Mouse (Mus musculus) NIH3T3 (cell line): Measurements from ENCODE around the gene Slc8b1.
"Not testable (repeated sequence)": the region's sequence is repeated elsewhere in the genome, so short reads cannot be mapped to it uniquely, and the experiment has no call there.

ENCODE experiments used
- DNase-seq: peaks from one replicate; pipeline ENCODE4 v3.0.0-alpha.2; 2012; ENCODE audit warnings: low read depth

The Slc8b1 gene

DNA sequence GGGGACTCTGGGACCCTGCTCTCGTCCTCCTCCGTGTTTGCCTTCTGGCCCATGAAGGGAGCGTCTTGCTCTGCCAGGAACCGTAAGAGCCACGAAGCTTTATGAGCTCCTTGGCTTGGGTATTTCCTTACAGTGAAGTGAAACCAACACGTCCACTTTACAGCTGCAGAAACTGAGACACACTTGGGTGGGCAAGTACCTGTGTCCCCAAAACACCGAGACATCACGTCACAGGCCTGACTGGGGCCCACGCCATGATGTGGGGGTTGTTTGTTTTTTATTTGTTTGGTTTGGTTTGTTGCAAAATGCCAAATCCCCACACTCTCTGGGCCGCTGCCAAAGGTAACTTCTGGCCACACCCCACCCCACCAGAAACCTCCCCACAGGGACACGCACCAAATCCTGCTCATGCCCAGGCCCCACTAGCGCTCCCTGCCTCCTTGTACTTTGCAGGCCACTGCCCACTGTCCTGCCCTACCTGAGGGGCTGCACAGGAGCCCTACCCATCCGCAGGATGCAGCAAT is 15.2 kb upstream of the Slc8b1 start:
- DNase-seq: no peak

DNA sequence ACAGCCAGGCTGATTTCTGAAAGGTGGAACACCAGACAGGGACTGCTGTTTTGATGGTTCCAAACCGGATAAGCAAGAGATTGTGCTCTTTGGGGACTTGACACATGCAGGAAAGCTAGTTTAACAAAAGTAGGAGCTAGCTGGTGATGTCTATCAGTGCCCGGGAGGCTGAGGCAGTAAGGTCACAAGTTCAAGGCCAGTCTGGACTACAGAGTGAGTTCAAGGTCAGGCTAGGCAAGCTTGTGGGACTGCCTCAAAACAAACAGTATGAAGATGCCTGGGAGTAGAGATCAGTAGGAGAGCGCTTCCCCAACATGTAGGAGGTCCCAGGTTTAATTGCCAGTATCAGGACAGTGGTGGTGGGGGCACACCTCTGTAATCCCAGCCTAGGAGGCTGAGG is 13.9 kb upstream of the Slc8b1 start:
- no peak for DNase-seq

DNA sequence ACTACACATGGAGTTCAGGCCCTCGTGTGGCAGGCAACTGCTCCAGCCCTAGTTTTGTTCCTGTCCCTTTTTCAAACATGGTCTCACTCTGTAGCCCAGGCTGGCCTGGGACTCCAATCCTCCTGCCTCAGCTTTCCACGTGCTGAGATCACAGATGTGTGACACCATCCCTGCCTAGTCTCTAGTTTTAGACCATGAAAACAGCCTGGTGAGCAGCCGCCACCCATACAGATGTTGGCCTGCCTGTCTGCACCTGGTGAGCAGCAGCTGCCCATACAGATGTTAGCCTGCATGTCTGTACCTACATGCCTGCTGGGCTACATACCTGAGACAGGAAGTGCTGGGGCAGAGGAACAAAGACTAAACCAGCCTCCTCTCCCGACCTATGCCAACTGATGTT is 11.8 kb upstream of the Slc8b1 start:
- DNase-seq: no peak

DNA sequence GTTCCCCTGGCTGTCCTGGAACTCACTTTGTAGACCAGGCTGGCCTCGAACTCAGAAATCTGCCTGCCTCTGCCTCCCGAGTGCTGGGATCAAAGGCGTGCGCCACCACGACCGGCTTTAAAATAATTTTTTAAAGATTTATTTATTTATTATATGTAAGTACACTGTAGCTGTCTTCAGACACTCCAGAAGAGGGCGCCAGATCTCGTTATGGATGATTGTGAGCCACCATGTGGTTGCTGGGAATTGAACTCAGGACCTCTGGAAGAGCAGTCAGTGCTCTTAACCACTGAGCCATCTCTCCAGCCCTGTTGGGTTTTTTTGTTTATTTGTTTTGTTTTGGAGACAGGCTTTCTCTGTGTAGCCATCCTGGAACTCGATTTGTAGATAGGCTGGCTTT is 10.4 kb upstream of the Slc8b1 start:
- DNase-seq: not testable (repeated sequence)

DNA sequence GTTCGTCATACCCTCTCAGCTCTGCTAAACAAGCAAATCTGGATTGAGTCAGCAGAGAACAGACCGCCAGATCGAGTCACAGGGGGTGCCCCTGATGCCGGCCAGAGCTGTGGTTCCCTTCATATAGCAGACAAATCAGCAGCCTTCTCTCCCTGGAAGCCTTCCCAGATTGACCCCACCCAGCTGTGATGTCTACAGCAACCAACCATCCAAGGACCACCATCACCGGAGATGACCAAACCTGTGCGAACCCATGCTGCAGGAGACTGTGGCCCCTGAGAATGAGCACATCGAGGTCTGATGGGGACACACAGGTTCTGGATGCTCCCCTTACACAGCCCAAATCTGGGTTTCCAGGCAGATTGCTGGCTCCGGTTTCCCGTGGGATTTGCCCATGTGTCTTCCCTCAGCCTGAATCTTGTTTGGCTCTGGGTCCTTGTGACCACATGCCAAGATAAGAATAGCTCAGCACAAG is 8.8 kb upstream of the Slc8b1 start:
- DNase-seq: peak; percentile 80

DNA sequence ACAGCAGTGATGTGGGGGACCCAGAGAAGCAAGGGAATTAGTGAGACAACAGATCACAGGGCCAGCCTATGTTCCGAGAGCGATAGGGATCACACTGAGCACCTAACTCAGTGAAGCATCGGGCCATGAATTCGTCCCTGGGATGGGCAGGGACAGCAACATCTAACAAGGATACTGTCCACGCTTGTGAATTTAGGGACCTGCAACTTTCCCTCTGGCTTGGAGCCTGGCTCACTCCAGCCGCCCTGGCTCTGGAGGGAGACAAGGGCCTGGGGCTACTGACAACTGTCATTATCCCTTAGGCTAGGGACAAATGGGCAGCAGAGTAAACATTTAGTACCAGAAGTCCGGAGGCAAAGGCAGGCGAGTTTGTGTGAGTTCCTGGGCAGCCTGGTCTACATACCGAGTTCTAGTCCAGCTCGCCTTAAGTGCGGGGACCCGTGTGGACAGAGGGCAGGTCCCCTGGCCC is 8.3 kb upstream of the Slc8b1 start:
- DNase-seq: peak; percentile 33

DNA sequence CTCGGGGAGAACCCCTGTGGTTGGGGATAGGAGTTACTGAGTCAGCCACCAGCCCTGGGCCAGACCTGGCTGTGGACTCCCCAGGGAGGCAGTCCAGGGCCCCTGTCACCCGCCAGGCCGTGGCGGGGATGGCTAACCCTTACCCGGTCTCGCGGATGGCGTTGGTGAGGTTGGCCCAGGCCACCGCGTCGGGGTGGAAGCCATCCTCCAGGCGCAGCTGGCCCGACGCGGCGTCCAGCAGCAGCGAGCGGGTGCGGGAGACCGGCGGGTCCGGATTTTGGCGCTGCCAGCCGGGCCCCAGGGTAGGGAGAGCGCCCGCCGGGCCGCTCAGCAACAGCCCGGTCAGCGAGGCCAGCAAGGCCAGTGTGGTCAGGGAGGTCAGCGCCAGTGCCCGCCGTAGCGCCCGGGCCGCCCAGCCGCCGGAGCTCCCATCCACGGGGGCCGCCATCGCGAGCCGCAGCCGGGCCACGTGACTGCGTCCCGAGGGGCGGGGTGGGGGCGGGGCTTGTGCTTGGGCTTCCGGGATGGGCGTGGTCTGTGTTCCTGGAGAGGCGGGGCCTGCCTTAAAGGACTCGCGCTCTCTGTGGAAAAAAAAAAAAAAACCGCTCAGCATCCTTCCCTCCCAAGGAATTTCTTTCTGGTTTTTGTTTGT is 7.7 kb upstream of the Slc8b1 start, which contains the start of gene Plbd2:
TSS of gene Plbd2 (minus strand) at position 482 of the 652 bp plus-strand sequence.
- peak; percentile 96 for DNase-seq

DNA sequence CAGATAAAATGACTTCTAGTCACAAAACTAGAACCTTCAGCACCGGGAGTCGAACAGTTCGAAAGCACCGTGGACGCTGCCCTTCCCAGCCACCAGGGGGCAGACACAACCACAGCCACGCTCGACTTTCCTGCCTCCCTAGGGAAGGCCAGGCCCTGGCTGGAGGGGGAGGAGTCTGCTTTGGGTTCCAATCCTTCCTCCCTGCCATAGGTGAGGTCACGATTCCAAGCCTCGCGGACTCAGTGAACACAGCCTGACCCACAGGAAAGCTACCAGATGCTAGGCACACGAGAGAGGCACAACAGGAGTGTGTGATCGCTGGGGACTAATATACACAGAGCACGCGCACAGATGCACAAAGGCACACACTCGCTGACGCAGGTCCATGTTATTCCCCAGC is 5.6 kb upstream of the Slc8b1 start:
- DNase-seq: peak; percentile 90

DNA sequence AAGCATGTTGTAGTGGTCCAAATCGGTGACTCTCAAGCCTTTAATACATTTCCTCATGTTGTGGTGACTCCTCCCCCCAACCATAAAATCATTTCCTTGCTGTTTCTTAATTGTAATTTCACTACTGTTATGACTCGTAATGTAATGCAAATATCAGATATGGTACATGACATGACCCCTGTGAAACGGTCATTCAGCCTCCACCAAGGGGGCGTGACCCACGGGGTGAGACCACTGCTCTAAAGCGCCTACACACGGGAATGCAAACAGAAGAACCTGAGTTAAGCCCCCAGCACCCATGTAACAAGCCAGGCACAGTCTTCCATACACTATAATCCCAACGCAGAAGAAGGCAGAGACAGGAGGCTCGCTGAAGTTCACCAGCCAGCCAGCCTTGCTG is 5.2 kb upstream of the Slc8b1 start:
- DNase-seq: no peak

DNA sequence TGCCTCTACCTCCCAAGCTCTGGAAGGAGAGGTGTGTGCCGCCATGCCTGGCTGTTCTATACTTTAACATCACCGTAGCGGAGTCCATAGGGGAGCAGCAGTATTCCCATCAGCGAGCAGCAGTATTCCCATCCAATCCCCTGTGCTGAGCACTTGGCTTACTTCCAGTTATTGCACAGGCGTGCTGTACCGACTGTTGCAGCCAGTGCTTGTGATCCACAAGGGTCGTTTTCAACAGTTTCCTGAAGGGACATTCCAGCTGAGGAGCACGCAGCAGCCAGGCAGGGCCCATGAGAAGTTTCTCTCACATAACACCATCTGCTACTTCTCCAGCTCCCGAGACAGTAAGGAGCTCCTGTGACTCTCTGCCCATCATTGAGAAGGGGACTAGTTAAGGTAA is 4.5 kb upstream of the Slc8b1 start:
- DNase-seq: no peak

DNA sequence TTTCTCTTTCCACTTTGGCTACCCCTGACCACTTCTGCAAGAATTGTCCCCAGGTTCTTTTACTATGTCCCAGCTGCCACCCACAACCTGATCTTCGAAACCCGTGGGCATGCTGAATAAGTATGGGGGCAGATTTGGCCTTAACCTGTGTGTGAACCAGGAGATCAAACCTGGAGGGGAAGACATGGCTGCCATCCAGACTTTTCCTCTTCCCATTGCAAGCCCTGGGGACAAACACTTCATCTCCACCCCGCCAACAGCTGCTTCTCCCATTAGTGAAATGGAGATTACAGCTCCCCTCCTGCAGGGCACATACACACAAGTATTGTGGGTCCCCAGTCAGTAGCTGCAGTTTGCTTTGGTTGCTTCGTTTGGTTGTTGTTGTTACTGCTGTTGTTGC is 3.7 kb upstream of the Slc8b1 start:
- DNase-seq: no peak

DNA sequence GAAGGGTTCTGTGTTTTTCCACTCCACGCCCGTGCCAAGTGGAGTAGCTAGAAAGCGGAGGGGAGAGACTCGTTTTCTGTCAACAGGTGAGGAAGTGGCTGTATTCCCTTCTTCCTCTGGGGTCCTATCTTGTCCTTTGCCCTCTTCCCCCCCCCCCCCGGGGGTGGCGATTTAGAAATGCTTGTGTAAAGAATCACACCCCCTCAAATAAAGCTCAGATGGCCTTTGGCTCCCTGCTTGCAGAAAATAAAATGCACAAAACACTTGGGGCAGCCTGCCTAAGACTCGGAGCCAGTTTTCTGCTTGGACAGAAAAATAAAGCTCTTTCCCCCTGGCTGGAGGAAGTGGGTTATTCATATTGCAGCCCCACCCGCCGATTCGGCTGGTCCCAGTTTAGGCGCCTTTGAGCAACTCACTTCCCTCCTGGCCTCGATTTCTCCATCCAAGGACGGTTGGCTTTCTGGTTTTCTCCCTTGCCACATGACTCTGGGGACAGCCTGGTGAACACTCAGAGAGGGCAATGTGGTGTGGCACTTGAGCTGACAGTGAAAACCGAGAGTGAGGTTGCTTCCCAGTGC is 764 bp downstream of the Slc8b1 start:
- peak; percentile 49 for DNase-seq

DNA sequence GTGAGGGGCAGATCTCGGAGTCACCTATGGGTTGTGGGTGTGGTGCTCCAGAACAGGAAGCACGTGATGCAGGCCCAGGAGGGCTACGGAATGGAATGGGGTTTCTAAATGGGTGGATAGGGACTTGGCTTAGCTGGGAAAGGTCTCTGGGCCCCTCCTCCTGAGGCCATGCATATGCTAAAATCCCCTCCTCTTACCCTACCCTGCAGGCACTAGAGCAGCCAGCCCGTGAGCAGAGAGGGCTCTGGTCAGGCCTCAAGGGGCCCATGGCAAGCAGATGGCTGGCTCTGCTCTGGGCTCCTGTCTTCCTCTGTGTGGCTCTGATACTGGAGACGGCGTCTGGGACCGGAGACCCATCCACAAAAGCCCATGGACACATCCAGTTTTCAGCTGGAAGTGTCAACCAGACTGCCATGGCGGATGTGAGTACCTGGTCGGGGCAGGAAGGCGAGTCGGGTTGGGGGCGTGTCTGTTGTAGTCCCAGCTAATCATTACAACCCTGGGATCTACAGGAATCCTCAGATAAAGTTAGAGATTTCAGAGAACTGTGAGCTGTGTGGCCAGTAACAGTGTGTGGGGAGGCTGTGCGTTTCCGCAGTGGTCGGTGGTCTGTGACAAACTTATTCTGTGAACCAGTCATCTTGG is 2.1 kb downstream of the Slc8b1 start:
- no peak for DNase-seq

DNA sequence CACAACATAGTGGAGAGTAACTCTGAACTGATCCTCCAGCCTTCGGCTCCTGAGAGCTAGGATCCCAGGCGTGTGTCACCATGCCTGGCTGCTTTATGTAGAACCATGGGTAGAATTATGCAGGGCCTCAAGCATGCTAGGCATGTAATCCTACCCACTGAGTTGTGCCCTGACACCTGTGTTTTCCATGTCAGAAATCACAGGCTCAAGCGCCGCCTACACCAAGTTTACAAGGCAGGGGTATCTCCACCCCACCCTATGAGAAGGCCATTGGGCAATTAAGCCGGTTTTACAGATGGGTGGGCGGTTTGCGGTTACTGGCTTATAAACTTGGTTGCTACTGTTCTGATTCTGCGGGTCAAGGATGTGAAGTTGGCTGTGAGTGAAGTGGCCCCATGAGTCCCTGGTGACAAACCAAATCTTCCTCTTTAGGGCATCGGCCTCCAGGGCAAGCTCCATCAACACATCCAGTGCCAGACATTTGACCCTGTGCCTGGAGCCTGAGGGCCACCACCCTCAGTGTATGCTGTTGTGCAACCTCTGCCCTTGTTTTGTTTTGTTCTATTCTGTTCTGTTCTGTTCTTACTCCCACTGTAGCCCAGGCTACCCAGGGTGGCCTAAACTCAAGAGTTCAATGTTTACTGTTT is 3.2 kb downstream of the Slc8b1 start:
- DNase-seq: no peak

DNA sequence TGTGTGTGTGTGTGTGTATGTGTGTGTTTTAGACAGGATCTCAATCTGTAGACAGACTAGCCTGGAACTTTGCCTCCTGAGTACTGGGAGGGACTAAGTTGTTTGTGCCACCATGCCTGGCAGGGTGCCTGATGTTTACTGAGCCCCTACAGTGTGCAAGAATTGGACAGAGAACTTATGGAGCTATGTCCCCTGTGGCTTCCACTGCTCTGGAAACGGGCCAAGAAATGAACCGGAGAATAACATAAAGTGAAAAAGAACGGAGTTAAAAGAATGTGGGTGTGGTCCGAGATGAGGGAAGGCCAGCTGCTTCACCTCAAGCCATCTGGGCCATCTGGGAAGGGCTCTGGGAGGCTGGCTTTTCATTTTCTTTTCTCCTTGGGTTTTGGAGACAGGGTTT is 3.8 kb downstream of the Slc8b1 start:
- peak; percentile 75 for DNase-seq

DNA sequence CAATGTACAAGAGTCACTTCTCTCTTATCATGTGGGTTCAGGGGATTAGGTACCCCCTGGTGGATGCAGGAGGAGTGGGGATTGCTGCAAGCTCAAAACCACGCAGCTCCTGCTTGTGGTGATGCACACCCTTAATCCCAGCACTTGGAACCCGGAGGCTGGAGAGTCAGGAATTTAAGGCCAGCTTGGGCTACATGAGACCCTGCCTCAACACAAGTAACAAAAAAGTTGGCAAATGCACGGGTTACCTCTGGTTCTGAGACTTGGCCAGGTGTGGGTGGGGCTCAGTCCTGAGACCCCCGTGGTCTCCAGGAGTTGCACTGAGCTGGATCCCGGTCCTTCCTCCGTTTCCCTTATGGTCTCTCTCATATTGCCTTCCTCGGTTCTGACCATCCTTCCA is 4.5 kb downstream of the Slc8b1 start:
- DNase-seq: no peak

DNA sequence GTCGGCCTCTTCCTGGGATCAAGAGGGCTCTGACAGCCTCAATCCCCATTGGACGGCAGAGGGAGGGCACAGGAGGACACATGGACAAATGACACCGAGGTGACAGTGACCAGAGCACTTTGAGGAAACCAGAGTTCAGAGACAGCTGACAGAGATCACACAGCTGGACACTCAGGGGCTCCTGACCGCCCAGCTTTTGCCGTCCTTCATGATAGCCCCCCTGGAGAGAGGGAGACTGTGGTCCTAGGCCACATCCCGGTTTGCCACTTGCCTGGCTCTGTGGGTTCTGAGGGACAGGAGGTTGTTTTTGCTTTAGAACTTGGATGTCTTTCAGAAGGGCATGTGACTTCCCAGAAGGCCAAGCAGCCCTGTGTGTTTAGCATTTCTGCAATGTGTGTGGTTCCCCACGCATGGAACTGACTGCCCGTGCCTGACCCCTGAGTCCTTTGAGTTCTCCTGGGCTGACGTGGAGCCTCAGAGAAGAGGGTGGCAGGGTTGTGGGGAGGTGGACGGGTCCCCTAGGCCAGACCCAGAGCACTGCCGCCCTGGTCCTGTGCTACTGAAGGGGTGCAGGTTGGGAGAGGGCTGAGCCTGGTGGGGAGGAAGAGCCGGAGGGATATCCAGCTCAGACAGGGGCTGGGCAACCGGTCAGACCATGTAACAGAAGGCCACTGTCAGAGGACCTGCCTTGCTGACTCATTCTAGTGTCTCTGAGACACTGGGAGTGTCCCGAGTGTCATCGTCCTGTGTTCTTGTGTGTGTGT is 5.4 kb downstream of the Slc8b1 start:
- peak; percentile 44 for DNase-seq

DNA sequence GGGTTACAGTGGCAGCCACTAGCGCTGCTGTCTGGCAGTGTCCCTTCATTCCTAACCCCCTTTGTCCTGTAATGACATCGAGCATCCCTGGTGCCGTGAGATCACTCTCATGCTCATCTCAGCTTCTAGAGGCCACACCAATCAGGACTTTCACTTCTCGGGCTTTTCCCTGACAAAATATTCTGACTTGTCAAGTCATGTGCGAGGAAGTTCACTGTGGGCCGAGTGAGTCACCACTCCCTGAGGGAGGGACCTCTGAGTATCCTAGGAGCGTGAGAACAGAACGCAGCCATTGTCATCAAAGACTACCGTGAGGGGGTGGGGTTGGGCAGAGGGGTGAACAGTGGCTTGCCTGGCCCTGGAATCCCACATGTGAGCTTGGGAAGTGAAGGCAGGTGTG is 6.6 kb downstream of the Slc8b1 start:
- peak; percentile 87 for DNase-seq

DNA sequence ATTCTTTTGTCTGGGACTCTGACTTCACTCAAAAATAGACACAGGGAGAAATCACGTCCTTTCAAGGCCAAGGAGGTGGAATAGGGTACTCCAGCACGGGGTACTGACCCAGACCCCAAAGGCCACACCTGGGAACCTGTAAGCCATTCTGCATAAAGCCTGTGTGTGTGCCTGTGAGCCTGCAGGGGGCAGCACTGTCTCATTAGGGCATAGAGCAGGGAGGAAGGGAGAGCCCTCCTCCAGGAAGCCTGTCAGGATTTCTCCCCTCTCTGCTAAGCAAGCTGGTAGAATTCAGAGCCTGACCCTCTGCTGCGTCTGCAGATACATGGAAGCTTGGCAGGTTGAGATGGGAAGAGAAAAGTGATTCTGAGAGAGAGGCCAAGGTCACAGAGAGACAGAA is 11.7 kb downstream of the Slc8b1 start:
- peak; percentile 56 for DNase-seq

DNA sequence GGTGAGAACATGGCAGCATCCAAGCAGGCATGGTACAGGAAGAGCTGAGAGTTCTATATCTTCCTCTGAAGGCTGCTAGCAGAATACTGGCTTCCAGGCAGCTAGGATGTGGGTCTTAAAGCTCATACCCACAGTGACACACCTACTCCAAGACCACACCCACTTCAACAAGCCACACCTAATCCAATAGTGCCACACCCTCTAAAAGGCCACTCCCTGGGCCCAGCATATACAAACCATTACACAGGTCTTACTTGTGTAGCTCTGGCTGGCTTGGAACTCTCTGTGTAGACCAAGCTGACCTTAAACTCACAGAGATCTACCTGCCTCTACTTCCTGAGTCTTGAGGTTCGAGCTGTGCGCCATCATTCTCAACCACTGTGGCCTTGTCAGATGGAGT is 13.8 kb downstream of the Slc8b1 start:
- DNase-seq: no peak

DNA sequence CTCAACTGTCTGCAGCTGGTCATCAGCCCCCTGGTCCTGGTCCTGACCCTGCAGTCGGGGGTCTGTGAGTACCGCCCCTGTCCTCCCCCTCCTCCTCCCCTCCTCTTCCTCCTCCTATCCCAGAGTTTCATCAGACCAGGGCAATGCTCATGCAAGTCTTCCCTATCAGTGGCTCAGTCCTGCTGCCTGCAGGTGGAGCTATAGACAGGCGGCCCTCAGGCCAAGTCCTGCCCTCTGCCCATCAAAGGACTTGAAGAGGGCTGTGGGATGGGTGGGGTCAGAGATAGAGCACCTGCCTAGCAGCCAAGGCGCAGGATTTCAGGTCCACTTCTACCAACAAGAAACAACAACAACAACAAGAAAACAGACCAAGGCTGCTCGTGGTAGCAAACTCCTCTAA is 14.8 kb downstream of the Slc8b1 start:
- DNase-seq: peak; percentile 29

DNA sequence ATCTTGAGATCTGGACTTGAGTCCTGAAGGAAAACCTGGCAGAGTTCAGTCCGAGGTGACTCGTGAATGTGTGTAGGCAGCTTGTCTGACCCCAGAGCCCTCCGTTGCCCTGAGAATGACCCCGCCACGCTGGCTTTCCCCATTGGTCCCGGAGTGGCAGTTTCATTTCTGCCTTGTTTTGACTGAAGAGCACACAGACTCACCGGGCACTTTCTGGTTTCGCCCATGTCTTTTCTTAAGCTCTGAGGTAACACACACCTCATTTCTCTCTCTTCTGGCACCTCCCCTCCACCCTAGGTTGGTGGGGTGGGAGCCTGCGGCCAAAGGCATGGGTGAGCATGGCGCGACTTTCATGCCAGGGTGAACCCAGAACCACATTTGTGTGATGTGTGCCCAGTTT is 15.3 kb downstream of the Slc8b1 start:
- no peak for DNase-seq
